In genomic region chrX:93674432-93674831, GRCm38 (mm10) we compare ENCODE assay signal across 8 mouse cellular contexts. TPM values are rescaled to one million over a fixed set of nuclear protein-coding genes. Genes with fewer than 3 reads are reported as not detected.
DNase-seq lines count a peak whose midpoint lies in the region; ATAC-seq and TF ChIP-seq lines count a peak whose summit lies in the region.

No protein-coding gene starts in this region.

- TF ChIP-seq POLR2A in lung, adult 2 months (IDR thresholded peaks at IDR 0.05; ENCODE audit: borderline replicate concordance, extremely low read depth, low read depth, low read length), result no peak

- peak overlapping the region; percentile 56 for H3K4me2 ChIP-seq in lung, embryonic 16.5 days (ENCODE audit: low read depth, low read length)
- peak overlapping the region; percentile 58 for H3K4me2 ChIP-seq in forebrain, embryonic 13.5 days
- H3K4me2 ChIP-seq in liver, embryonic 12.5 days, result peak overlapping the region; percentile 65
- peak overlapping the region; percentile 58 for H3K4me2 ChIP-seq in stomach, embryonic 15.5 days

- H3K9me3 ChIP-seq in lung, embryonic 16.5 days (ENCODE audit: control insufficient read depth, low read length), result no peaks in the 10 kb centered on the region
- no peaks in the 10 kb centered on the region for H3K9me3 ChIP-seq in forebrain, embryonic 13.5 days (replicated peaks)
- no peaks in the 10 kb centered on the region for H3K9me3 ChIP-seq in liver, embryonic 12.5 days (replicated peaks)
- H3K9me3 ChIP-seq in stomach, embryonic 15.5 days, result no peaks in the 10 kb centered on the region

- H3K27me3 ChIP-seq in lung, embryonic 16.5 days (ENCODE audit: control insufficient read depth, insufficient read depth, low read depth, low read length), result no peaks in the 10 kb centered on the region
- H3K27me3 ChIP-seq in forebrain, embryonic 13.5 days, result no peaks in the 10 kb centered on the region
- H3K27me3 ChIP-seq in liver, embryonic 12.5 days (replicated peaks), result 0 out of 2 replicates have a peak, but pooled peaks cover 3% of the 10 kb centered on the region
- no peaks in the 10 kb centered on the region for H3K27me3 ChIP-seq in stomach, embryonic 15.5 days (replicated peaks)

- DNase-seq in lung, adult 2 months, result no peak
- DNase-seq in urinary bladder, postnatal 36 days (ENCODE audit: low spot score in 2 of 2), result no peak
- DNase-seq in kidney, adult 11 months, result no peak

- peak overlapping the region; percentile 36 for H3K4me3 ChIP-seq in lung, embryonic 16.5 days (ENCODE audit: low read length)
- no peak overlapping the region for H3K4me3 ChIP-seq in lung, adult 2 months (replicated peaks; ENCODE audit: extremely low read depth, low read depth, low read length)
- H3K4me3 ChIP-seq in forebrain, embryonic 13.5 days, result peak overlapping the region; percentile 42
- H3K4me3 ChIP-seq in liver, embryonic 12.5 days, result peak overlapping the region; percentile 37
- no peak overlapping the region; the same call in 1 of the 2 replicates for H3K4me3 ChIP-seq in stomach, embryonic 15.5 days (replicated peaks)

- no peak for ATAC-seq in lung, embryonic 16.5 days (ENCODE audit: low read depth)
- peak; percentile 25 for ATAC-seq in forebrain, embryonic 13.5 days
- ATAC-seq in liver, embryonic 12.5 days, result peak; percentile 21
- no peak for ATAC-seq in stomach, embryonic 15.5 days (ENCODE audit: insufficient read depth, low FRiP score, low read depth)
- ATAC-seq in cerebellum, adult (ENCODE audit: insufficient number of reproducible peaks, low FRiP score, low TSS enrichment), result no peak

- TF ChIP-seq CTCF in lung, adult 2 months (IDR thresholded peaks at IDR 0.05; ENCODE audit: insufficient read depth, low read length), result no peak

- H3K36me3 ChIP-seq in lung, embryonic 16.5 days (ENCODE audit: control insufficient read depth, insufficient read depth, low read length), result no peaks in the 10 kb centered on the region
- no peaks in the 10 kb centered on the region for H3K36me3 ChIP-seq in forebrain, embryonic 13.5 days (ENCODE audit: poor library complexity, severe bottlenecking)
- no peaks in the 10 kb centered on the region for H3K36me3 ChIP-seq in liver, embryonic 12.5 days
- H3K36me3 ChIP-seq in stomach, embryonic 15.5 days, result no peaks in the 10 kb centered on the region

- H3K9ac ChIP-seq in lung, embryonic 16.5 days (ENCODE audit: low read length), result no peak overlapping the region
- H3K9ac ChIP-seq in forebrain, embryonic 13.5 days, result no peak overlapping the region
- H3K9ac ChIP-seq in liver, embryonic 12.5 days, result peak overlapping the region; percentile 55; the same call in 1 of the 2 replicates
- H3K9ac ChIP-seq in stomach, embryonic 15.5 days, result no peak overlapping the region

- no peaks in the 10 kb centered on the region for H3K4me1 ChIP-seq in lung, embryonic 16.5 days (replicated peaks; ENCODE audit: control insufficient read depth, insufficient read depth, low read length)
- H3K4me1 ChIP-seq in lung, adult 2 months (ENCODE audit: control insufficient read depth, insufficient read depth, low read length), result no peaks in the 10 kb centered on the region
- no peaks in the 10 kb centered on the region for H3K4me1 ChIP-seq in forebrain, embryonic 13.5 days
- peaks cover 16% of the 10 kb centered on the region for H3K4me1 ChIP-seq in liver, embryonic 12.5 days
- H3K4me1 ChIP-seq in stomach, embryonic 15.5 days, result no peaks in the 10 kb centered on the region

- WGBS in lung, embryonic 16.5 days, result 34% methylated on average over 3 of the region's 3 CpGs
- WGBS in lung, adult 2 months, result 54% methylated on average over 3 of the region's 3 CpGs
- 59% methylated on average over 3 of the region's 3 CpGs for WGBS in forebrain, embryonic 13.5 days
- WGBS in liver, embryonic 12.5 days (ENCODE audit: insufficient replicate concordance), result 43% methylated on average over 3 of the region's 3 CpGs
- WGBS in stomach, embryonic 15.5 days, result 34% methylated on average over 3 of the region's 3 CpGs

- H3K27ac ChIP-seq in lung, embryonic 16.5 days (ENCODE audit: low read length), result no peak overlapping the region
- peak overlapping the region; percentile 91 for H3K27ac ChIP-seq in forebrain, embryonic 13.5 days
- peak overlapping the region; percentile 96 for H3K27ac ChIP-seq in liver, embryonic 12.5 days
- H3K27ac ChIP-seq in stomach, embryonic 15.5 days, result no peak overlapping the region

RNA-seq across cellular contexts. Expression of gene Pcyt1b, which starts 19.8 kb away (rescaled TPM):
- polyA plus RNA-seq in lung, embryonic 16.5 days (2015; fragmentation: Nextera tagmentation; extraction: Ambion mirVana), result 0.93 and 1.3 TPM in 2 replicates
- 0.36 and 0.78 TPM in 2 replicates for polyA plus RNA-seq in lung, adult 2 months (2012; rRNA removed)
- polyA plus RNA-seq in forebrain, embryonic 13.5 days (2015; fragmentation: Nextera tagmentation; extraction: Ambion mirVana), result 17.2 and 20.6 TPM in 2 replicates
- 9.9 and 11.4 TPM in 2 replicates for polyA plus RNA-seq in liver, embryonic 12.5 days (2016; fragmentation: Nextera tagmentation; extraction: Ambion mirVana)
- 2.7 and 2.8 TPM in 2 replicates for polyA plus RNA-seq in stomach, embryonic 15.5 days (2015; fragmentation: Nextera tagmentation; extraction: Ambion mirVana)

RNA-seq across cellular contexts. Expression of gene Pola1, which starts 42.5 kb away (rescaled TPM):
- 22.4 and 22.7 TPM in 2 replicates for polyA plus RNA-seq in lung, embryonic 16.5 days (2015; fragmentation: Nextera tagmentation; extraction: Ambion mirVana)
- polyA plus RNA-seq in lung, adult 2 months (2012; rRNA removed), result 0.27 and 0.53 TPM in 2 replicates
- polyA plus RNA-seq in forebrain, embryonic 13.5 days (2015; fragmentation: Nextera tagmentation; extraction: Ambion mirVana), result 15.0 and 16.4 TPM in 2 replicates
- polyA plus RNA-seq in liver, embryonic 12.5 days (2016; fragmentation: Nextera tagmentation; extraction: Ambion mirVana), result 23.1 and 23.3 TPM in 2 replicates
- 17.5 and 18.5 TPM in 2 replicates for polyA plus RNA-seq in stomach, embryonic 15.5 days (2015; fragmentation: Nextera tagmentation; extraction: Ambion mirVana)

Comparison
In these comparisons a context has a peak if more than half of its experiments do, and no peak if none do; other contexts are left out.
1. H3K4me3 ChIP-seq: peak in lung, embryonic 16.5 days (single experiment), forebrain, embryonic 13.5 days (single experiment) and liver, embryonic 12.5 days (single experiment); none in lung, adult 2 months (single experiment) and stomach, embryonic 15.5 days (single experiment).
2. RNA of gene Pola1, which starts 42.5 kb away (polyA plus RNA-seq): 23.1 to 23.3 TPM in liver, embryonic 12.5 days, 22.4 to 22.7 TPM in lung, embryonic 16.5 days, 17.5 to 18.5 TPM in stomach, embryonic 15.5 days and 15.0 to 16.4 TPM in forebrain, embryonic 13.5 days; 0.27 to 0.53 TPM in lung, adult 2 months; every median in the first group is over 10 times any median in the second.
3. ATAC-seq: peak in forebrain, embryonic 13.5 days (single experiment) and liver, embryonic 12.5 days (single experiment); none in lung, embryonic 16.5 days (single experiment), stomach, embryonic 15.5 days (single experiment) and cerebellum, adult (single experiment).
4. H3K27ac ChIP-seq: peak in forebrain, embryonic 13.5 days (single experiment) and liver, embryonic 12.5 days (single experiment); none in lung, embryonic 16.5 days (single experiment) and stomach, embryonic 15.5 days (single experiment).
5. Peak in every context shown above with its lines, with median percentiles within 50 percentile points of each other: H3K4me2 ChIP-seq.